Mouse (Mus musculus) layer of hippocampus, adult 11-12 months (tissue): ENCODE data around the gene Kcna1.

ENCODE experiments used
- DNase-seq: peaks from one replicate; pipeline ENCODE4 v3.0.0; 2022; ENCODE audit warnings: low spot score

Kcna1 gene

DNA sequence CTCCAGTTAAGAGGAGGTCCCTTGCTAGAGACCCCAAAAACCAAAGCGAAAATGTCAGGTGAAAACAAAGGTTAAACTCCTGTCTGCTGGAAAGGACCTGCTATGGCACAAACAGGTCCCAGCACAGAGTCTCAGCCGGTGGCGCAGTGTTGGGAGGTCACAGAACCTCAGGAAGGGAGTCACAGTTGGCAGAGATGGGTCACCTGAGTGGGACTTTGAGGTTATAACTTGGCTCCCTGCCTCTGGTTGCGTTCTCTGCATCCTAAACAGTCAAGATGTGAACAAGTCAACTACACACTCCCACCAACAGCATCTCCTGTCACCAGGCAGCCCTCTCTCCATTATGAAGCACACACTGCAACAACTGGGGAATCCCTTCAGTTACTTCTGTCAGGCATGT is 48.4 kb downstream of the Kcna1 start:
- DNase-seq, result no peak

- peak; percentile 56 for DNase-seq
Observed at GRCm38 (mm10) chr6:126595805-126596629, 50.2 kb downstream of the Kcna1 start.

DNA sequence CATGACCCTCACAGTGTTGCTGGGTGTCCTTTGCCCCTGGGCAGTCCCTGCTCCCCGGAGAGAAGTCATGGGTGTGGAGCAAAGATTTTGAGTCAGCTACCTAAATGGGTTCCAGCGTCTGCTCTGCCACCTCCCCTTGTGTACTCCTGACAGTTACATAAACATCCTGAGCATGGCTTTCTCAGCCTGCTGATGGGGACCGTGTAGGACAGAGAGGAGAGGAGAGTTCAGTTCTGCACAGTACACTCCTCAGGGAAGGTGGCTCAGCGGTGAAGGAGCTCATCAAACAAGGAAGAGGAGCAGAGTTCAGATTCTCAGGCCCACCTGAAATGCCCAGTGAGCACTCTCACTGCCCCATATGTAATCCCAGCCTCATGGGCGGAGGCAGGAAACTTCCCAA is 51.1 kb downstream of the Kcna1 start:
- DNase-seq, result no peak

DNA sequence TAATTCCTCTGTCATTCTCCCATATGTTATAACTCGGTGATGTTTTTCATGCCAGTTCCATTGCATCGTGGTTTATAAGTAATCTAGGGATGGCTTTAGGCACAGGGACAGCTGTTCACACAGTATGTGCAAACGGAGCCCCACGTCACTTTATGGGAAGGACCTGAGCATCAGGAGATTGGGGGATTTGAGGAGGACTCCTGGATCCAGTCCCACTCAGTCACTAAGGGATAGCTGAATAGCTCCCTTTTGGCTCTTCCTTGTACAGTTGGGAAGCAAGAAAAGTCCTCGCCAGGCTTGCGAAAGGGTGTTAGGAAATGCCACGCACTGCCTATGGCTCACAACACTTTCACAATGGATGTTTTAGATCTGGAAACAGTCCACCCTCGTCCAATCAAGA is 51.8 kb downstream of the Kcna1 start:
- DNase-seq, result no peak

DNA sequence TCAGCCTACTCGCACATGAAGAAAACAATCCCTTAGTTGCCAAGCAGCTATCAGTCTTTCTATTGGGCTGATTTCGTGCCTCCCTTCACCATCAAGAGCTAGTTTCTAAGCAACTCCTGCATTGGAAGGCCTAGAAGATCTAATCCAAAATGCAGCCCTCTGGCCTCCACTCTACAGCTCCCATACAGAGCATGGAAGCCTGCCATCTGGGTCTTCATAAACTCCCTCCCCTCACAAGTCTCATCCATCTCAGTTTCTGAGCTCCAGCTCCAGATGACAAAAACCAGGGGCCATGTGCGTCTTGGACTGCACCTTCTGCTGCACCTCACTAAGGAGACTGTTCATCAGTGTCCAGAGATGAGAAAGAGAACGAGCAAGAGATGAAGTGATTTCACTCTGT is 52.8 kb downstream of the Kcna1 start:
- no peak for DNase-seq
